Mouse (Mus musculus): ENCODE measurements around the gene Srgap2.

Gene Srgap2

DNA sequence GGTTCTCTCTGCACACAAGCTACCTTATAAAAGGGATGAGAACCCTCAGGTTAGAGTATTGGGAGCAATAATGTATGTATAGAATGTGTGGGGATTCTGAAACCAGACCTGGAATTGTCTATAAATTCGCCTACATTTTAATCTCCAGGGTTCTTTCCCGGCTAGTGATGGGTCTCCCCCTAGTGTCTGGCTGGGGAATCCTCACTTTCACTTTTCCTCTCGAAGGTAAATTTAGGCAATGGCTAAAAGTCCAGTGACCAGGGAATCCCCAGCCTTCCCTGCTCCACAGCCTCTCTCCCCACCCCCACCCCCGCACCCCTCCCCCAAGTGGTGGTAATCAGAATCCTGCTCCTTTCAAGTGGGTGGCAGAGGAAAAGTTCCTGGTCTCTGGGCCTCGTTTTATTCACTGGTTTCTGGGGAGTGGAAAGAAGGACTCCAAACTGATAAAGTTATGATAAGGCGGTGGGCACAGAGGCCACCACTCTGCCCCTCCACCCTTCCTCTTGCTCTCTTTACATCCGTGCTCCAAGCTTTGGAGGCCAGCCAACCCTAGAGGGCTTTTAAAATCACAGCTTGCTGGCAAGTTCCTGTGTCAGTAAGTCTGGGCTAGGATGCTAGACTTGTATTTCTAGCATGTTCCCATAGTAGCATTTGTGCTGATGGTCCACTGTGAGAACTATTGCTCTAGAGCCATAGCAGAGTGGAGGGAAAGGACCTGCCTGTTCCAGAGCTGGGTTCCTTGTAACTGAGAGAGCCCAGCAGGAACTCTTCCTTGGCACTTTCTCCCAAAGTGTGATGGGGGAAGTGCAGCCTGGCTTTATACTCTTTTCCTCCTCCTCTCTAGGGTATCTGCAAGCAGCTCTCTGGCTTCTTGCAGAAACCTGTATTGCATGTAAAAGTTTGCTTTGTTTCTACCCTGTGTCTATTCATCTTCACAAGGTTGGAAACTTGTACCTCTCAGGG, 280.4 kb downstream of the Srgap2 start:
- in situ Hi-C loops (cut with MboI, MseI) = no loop called here

GRCm38 (mm10) chr1:131245926-131246325, 281.2 kb downstream of the Srgap2 start:
- in situ Hi-C loops (cut with MboI, MseI) = no loop called here

GRCm38 (mm10) chr1:131245089-131245856, 281.9 kb downstream of the Srgap2 start, which contains the start of gene Rassf5:
Gene Rassf5, minus strand, starts transcription at chr1:131245258.
- in situ Hi-C loops (cut with MboI, MseI) = no loop called here

- in situ Hi-C loops (cut with MboI, MseI) = no loop called here
These were observed 282.5 kb downstream of the Srgap2 start for GRCm38 (mm10) chr1:131244536-131245088.

DNA sequence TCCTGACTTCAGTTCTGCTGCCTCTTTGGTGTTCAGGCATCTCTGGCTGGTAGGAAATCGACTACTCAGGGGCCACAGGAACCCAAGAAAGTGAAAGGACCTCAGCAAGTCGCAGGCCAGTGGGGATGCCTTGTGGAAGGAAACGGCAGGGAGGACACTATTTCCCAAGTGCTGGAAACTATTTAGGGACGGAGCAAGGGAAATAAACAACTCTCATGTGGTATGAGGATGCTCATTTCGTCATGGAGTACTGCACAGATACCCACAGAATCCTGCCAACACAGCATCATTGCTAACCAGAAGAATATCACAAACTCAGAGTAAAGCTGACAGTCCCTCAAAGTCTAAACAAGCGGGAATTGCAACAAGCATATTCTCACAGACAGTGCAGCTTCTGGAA, 284.2 kb downstream of the Srgap2 start:
- in situ Hi-C loops (cut with MboI, MseI) = no loop called here

GRCm38 (mm10) chr1:131239576-131240193, 287.5 kb downstream of the Srgap2 start:
- in situ Hi-C loops (cut with MboI, MseI) = no loop called here

DNA sequence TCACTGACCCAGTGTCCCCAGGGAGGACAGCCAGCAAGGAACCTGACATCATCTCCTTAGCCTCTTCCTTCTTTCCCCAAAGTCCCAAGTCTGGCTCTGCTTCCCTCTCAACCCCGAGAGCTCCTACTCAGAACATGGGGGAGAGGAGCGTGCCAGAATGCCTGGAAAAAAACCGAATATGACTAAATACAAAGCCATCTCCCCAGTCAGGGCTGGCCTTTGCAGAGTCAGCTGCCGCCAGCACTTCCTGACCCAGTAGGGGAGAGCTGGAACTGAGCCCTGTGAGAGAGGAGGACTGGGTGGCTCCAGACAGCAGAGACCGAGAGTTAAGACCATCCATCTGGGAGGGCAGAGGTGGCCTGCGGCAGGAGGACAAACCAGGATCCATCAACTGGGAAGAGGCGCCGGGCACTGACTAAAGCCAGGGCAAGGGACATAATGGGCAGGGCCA, 288.2 kb downstream of the Srgap2 start:
- in situ Hi-C loops (cut with MboI, MseI) = no loop called here

GRCm38 (mm10) chr1:131236077-131236476, 291.1 kb downstream of the Srgap2 start:
- in situ Hi-C loops (cut with MboI, MseI) = no loop called here
